Mouse (Mus musculus) thymus, adult 2 months (tissue): ENCODE results near the gene Ankrd40.

Source experiments
- CTCF ChIP-seq: fragments of 200-500 bp; IDR thresholded peaks from 2 replicates; pipeline ENCODE4 v1.5.1; 2012; ENCODE audit warnings: mild to moderate bottlenecking, control low read depth, low read length, moderate library complexity, borderline replicate concordance; ENCODE audit not compliant: control insufficient read depth, poor library complexity, insufficient read depth; ENCODE audit errors: extremely low read depth
- POLR2A ChIP-seq: fragments of 200-500 bp; IDR thresholded peaks from 2 replicates; pipeline ENCODE4 v1.6.1; 2012; ENCODE audit warnings: mild to moderate bottlenecking, low read length, control low read depth, moderate library complexity; ENCODE audit not compliant: control insufficient read depth, poor library complexity, insufficient read depth; ENCODE audit errors: extremely low read depth

DNA sequence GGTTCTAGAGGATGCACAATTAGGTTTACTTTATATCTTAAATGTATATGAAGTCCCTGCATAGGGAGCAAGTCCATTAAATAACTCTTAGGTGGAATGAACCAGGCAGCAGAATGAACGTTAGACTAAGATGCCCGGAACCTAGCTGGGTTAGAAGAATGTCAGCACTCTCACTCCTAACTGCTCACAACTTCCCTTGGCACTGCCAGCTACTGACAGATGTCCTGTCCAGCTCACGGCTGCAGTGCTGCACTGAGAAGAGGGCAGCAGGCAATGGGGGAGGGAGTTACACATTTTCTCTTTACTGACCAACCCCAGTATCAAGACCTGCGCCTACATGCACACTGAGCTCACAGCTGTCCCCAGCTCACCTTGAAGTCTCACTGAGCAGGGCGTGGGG lies 40.7 kb upstream of the Ankrd40 start:
- no peak for TF ChIP-seq CTCF
- TF ChIP-seq POLR2A: no peak
